Mouse (Mus musculus) layer of hippocampus, adult 2 months (tissue): ENCODE results near the gene Rcsd1. TPM values are rescaled to one million over a fixed set of nuclear protein-coding genes. Genes with fewer than 3 reads are reported as not detected.
A peak's percentile ranks its signal among the peaks of the same experiment; 100 is the strongest.

ENCODE experiments used
- DNase-seq, 2 experiments: peaks; one replicate each; pipeline ENCODE4 v3.0.0; 2022; ENCODE audit warnings: low spot score in 2 of 2
- H3K27ac ChIP-seq: fragments of 200-600 bp; 2 replicates; pipeline ENCODE4 v1.8.1; 2022
- H3K4me3 ChIP-seq: fragments of 200-600 bp; 2 replicates; pipeline ENCODE4 v1.8.1; 2022; ENCODE audit warnings: mild to moderate bottlenecking
- CTCF ChIP-seq: fragments of 200-600 bp; conservative IDR thresholded peaks from 2 replicates; pipeline ENCODE4 v1.8.1; 2022; ENCODE audit warnings: antibody characterized with exemption, mild to moderate bottlenecking, moderate library complexity
- long read RNA-seq, 2 experiments: library from polyadenylated mRNA; stranded (forward); transcript quantifications; one replicate each; pipeline ENCODE4 v2.0.0; 2021; ENCODE audit warnings: borderline mapping rate in 2 of 2
- total RNA-seq, 2 experiments: library from RNA; stranded (reverse); gene quantifications; 2 replicates each; pipeline ENCODE4 v1.2.3; 2021

Rcsd1 gene
- 1 to 10 TPM; 3.7 to 4.9 TPM for total RNA-seq
- long read RNA-seq, experiment 1, partial matches to known transcripts, result 0 of 4 reads
- long read RNA-seq, experiment 1, other reads (novel, unspliced or antisense), result 2 of 4 reads
- long read RNA-seq, experiment 2, partial matches to known transcripts, result 0 of 2 reads
- long read RNA-seq, experiment 2, other reads (novel, unspliced or antisense), result 1 of 2 reads

- no peak for DNase-seq
- no peak for TF ChIP-seq CTCF
- H3K4me3 ChIP-seq, result no peak within 1 kb of the TSS
- peak within 1 kb of the TSS; percentile 77; the same call in 1 of the 2 replicates for H3K27ac ChIP-seq
Measured at GRCm38 (mm10) chr1:165709629-165710256, at the start of gene Rcsd1. Rcsd1 (minus strand) TSS chr1:165709757.

- DNase-seq, result no peak
- no peak for TF ChIP-seq CTCF
- Histone ChIP-seq H3K4me3 (no peak overlapping the region), H3K27ac (no peak overlapping the region)
Measured at GRCm38 (mm10) chr1:165755194-165755593, 45.6 kb upstream of the Rcsd1 start.

GRCm38 (mm10) chr1:165754205-165754604 is 44.6 kb upstream of the Rcsd1 start:
- TF ChIP-seq CTCF, result no peak
- DNase-seq, result no peak
- Histone ChIP-seq H3K4me3 (no peak overlapping the region), H3K27ac (no peak overlapping the region)

GRCm38 (mm10) chr1:165751838-165752237 is 42.3 kb upstream of the Rcsd1 start:
- Histone ChIP-seq H3K4me3 (no peak overlapping the region), H3K27ac (no peak overlapping the region)
- no peak for DNase-seq
- no peak for TF ChIP-seq CTCF

GRCm38 (mm10) chr1:165751142-165751541 is 41.6 kb upstream of the Rcsd1 start:
- DNase-seq, result no peak
- Histone ChIP-seq H3K27ac (no peak overlapping the region), H3K4me3 (no peak overlapping the region)
- TF ChIP-seq CTCF, result no peak

GRCm38 (mm10) chr1:165748053-165748452 is 38.5 kb upstream of the Rcsd1 start:
- Histone ChIP-seq H3K4me3 (no peak overlapping the region), H3K27ac (no peak overlapping the region)
- DNase-seq, result no peak
- TF ChIP-seq CTCF, result no peak

- H3K27ac ChIP-seq, result no peak overlapping the region
- DNase-seq, result no peak
- TF ChIP-seq CTCF, result no peak
- no peak overlapping the region for H3K4me3 ChIP-seq
Measured at GRCm38 (mm10) chr1:165741989-165742388, 32.4 kb upstream of the Rcsd1 start.

- no peak for DNase-seq
- Histone ChIP-seq H3K27ac (no peak overlapping the region), H3K4me3 (no peak overlapping the region)
- TF ChIP-seq CTCF, result no peak
Measured at GRCm38 (mm10) chr1:165738985-165739384, 29.4 kb upstream of the Rcsd1 start.

- no peak for TF ChIP-seq CTCF
- H3K27ac ChIP-seq, result no peak overlapping the region
- DNase-seq, result no peak
- H3K4me3 ChIP-seq, result no peak overlapping the region
Measured at GRCm38 (mm10) chr1:165737867-165738266, 28.3 kb upstream of the Rcsd1 start.

- Histone ChIP-seq H3K27ac (no peak overlapping the region), H3K4me3 (no peak overlapping the region)
- TF ChIP-seq CTCF, result no peak
- no peak for DNase-seq
Measured at GRCm38 (mm10) chr1:165737451-165737850, 27.9 kb upstream of the Rcsd1 start.

- peak; percentile 97 for TF ChIP-seq CTCF
- peak; percentile 87 to 91 for DNase-seq
- H3K4me3 ChIP-seq, result peak overlapping the region; percentile 16; the same call in 1 of the 2 replicates
- H3K27ac ChIP-seq, result no peak overlapping the region
Measured at GRCm38 (mm10) chr1:165735826-165736818, 26.6 kb upstream of the Rcsd1 start.

- Histone ChIP-seq H3K27ac (no peak overlapping the region), H3K4me3 (no peak overlapping the region)
- no peak for DNase-seq
- no peak for TF ChIP-seq CTCF
Measured at GRCm38 (mm10) chr1:165734840-165735239, 25.3 kb upstream of the Rcsd1 start.

GRCm38 (mm10) chr1:165731553-165731952 is 22.0 kb upstream of the Rcsd1 start:
- H3K4me3 ChIP-seq, result no peak overlapping the region
- no peak for TF ChIP-seq CTCF
- no peak for DNase-seq
- no peak overlapping the region for H3K27ac ChIP-seq

GRCm38 (mm10) chr1:165730129-165730528 is 20.6 kb upstream of the Rcsd1 start:
- no peak for TF ChIP-seq CTCF
- Histone ChIP-seq H3K4me3 (no peak overlapping the region), H3K27ac (no peak overlapping the region)
- no peak for DNase-seq
